Mouse (Mus musculus) v-Abl transformed pro-B cells (cell line): ENCODE measurements around the gene Gm20388.

Source experiments
- in situ Hi-C, 2 experiments: fragments of 400-800 bp; cut with MboI; formaldehyde crosslinking; loops; one replicate each; pipeline ENCODE4 v1.15.1; 2025; ENCODE audit not compliant: unreplicated experiment in 2 of 2

The Gm20388 gene

DNA sequence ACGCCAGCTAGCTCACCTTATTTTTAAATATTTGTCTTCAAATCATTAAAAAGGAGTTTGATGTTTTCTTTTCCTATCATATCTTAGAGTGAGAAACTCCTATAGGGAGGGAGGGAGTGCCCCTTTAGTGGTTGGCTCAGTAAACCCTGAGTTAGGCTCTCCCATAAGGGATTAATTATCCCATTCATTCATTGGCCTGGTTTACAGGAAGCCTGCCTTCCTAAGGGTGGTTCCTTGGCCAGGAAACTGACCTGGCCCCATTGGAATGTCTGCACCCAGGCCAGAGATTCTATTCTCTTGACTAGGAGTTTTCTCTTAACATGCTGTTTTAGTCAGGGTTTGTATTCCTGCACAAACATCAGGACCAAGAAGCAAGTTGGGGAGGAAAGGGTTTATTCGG, 3977.3 kb downstream of the Gm20388 start:
- in situ Hi-C loops, result no loop called here

DNA sequence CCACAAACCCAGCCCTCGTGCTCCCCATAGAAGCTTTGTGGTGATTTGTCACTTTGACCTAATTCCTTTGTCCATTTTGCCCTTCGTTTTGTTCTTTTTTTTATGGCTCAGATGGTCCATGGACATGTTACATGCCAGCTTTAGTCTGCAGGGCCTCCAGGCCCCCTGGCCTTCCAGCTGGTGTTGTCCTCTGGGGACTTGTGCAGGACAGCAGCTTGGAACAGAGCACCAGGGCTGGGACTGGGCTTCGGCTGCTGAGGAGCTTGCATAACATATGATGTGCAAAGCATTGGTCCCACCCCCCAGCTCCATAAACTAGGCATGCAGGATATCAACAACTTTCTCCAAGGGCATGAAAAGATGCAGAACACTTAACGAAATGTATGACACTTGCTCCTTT, 3979.2 kb downstream of the Gm20388 start:
- in situ Hi-C loops, result no loop called here

DNA sequence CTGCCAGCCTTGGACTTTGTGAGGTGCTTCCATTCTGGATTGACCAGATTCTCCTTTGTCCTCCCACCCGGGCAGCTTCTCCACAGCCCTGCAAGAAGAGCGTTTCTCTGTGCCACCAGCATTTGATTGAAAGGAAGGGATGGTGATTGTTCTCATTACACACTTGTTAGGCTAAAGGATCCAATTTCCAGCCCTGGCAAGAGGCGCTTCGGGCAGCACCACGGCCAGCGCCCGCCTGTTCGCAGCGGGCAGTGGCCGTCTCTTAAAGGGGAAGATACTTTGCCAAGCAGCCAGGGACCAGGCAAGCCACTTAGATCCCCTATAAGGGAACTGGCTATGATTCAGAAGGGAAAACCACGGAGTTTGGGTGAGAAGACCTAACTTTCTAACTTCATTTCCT, 3980.6 kb downstream of the Gm20388 start:
- in situ Hi-C loops, result no loop called here

DNA sequence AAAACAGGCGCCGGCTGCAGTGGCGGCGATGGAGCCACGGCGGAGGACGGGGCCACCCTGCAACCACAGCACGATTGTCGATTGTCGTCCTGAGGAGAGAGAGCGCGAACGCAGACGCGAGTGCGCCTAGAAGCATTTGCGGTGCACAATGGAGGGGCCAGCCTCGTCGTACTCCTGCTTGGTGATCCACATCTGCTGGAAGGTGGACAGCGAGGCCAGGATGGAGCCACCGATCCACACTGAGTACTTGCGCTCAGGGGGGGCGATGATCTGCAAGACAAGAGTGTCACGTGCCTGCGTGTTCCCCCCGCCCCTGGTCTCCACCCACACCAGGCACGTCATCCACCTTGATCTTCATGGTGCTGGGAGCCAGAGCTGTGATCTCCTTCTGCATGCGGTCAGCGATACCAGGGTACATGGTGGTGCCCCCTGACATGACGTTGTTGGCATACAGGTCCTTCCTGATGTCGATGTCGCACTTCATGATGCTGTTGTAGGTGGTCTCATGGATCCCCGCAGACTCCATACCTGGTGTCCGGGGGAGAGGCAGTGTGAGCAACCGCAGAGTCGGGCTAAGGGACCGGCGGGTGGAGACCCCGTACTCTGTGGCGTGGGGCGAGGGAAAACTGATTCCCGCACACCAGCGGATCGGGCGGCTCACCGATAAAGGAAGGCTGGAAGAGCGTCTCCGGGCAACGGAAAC, 3981.4 kb downstream of the Gm20388 start:
- in situ Hi-C loops, result no loop called here

DNA sequence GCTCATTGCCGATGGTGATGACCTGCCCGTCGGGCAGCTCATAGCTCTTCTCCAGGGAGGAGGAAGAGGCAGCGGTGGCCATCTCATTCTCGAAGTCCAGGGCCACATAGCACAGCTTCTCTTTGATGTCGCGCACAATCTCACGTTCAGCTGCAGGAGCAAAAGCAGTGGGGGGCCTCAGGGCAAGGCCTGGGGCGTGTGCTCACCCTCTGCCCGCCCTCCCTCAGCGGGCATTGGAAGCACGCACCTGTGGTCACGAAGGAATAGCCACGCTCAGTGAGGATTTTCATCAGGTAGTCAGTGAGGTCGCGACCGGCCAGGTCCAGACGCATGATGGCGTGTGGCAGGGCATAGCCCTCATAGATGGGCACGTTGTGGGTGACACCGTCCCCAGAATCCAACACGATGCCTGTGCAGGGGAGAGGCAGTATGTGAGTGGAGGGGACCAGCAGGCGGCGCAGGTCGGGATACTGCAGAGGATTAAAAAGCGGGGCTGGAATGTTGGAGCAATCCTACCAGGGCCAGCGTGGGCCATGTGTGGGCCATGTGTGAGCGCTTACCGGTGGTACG, 3982.0 kb downstream of the Gm20388 start:
- in situ Hi-C loops, result no loop called here

DNA sequence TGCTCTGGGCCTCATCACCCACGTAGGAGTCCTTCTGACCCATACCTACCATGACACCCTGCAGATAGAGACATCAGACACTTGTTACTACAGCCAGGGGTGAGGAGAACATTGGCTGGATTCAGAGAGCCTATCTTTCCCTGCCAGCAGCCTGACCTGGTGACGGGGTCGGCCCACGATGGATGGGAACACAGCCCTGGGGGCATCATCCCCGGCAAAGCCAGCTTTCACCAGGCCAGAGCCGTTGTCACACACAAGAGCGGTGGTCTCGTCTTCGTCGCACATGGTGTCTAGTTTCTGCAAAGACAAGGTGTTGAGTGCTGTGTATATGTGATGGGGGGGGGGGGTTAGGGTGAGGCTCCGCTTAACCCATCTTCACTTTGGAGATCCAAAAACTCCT, 3982.8 kb downstream of the Gm20388 start:
- in situ Hi-C loops, result no loop called here

DNA sequence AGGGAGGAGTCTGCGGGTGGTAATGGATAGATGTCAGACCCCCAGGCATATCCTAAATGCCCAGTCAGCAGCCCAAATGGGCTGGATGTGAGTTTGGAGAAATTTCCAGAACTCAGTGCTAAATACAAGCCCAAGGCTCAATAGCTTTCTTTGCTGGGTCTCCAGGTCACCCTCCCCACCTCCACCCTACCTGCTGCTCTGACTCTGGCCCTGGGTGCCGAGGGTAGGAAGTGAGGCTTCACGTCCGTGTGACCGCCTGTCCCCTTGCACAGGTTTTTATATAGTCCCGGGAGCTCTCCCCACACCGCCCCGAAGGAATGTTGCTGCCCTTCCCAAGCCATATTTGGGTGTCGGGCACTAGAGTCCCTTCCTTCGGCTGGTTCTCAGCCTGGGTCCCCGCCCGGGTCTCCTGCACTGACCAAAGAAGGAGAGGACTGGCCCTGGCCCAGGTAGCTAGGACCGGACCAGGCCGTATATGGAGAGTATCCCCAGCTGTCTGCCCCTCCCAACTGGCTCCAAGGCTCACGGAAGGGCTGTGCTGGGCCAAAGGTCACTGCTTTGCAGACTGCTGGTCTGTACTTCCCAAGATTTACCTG, 3984.0 kb downstream of the Gm20388 start, which contains the start of gene Acta1:
TSS of gene Acta1 (minus strand) at position 250 of the 596 bp plus-strand sequence.
- in situ Hi-C loops, result no loop called here

DNA sequence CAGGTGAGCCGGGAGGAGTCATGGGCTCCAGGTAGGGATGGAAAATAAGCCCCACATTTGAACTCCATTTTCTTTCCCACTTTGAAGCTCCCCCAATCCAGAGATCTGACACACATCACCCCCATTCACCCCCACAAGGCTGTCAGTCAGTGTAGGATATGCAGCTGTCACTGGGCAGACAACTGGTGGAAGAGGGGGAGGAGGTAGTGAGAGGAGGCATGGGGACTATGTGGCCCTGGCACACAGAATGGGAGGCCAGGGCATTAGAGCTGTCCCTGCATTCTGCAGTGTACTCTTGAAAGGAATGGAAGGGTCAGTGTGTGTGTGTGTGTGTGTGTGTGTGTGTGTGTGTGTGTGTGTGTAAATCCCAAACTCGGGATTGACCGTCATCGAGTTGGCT, 3984.6 kb downstream of the Gm20388 start:
- in situ Hi-C loops, result no loop called here

DNA sequence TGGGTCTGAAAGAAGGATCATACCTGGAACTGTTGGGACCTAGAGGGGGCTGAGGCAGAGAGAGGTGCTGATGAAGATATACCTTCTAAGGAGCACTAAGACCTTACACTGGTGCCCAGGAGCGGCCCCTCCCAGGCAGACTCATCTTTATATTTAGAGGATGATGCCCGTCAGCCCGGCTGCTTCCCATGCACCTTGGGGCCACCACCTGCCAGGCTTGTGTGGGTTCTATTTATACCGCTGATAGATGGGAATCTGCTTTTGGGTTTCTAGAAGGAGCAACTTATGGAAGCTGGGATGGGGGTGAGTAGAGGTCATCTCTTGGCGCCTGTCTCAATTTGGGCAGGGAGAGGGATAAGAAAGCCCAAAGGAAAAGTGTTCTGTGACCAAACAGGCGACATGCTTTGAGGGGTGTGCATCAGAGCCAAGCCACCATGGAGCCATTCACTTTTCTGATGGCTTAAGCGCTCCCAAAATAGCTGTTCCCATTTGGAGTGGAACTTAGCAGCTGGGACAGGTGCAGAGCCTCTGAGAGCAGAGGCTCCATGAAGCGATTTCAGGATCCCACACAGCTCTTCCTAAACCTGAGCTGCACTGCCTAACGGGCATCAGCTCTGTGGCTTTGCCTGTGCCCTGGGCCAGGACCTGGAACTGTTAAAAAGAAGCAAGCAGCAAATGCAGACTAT, 3985.2 kb downstream of the Gm20388 start:
- in situ Hi-C loops, result no loop called here

DNA sequence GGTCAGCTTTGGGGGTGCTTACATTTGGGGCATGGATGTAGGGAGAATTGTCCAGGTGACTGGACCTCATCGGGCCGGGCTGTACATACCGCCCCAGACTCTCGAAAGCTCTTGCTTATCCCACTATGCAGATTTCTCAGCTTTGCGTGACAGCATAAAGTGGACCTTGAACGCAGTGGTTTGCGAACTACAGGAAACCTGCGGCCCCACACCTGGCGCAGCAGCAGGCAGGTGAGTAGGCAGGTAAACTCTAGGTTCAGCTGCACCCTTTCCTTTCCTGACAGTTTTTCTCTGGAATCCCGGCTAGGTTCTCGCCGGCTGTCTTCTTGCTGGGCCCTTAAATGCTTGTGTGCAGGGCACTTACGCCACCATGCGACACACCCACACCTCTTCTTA, 3985.7 kb downstream of the Gm20388 start:
- in situ Hi-C loops, result no loop called here

DNA sequence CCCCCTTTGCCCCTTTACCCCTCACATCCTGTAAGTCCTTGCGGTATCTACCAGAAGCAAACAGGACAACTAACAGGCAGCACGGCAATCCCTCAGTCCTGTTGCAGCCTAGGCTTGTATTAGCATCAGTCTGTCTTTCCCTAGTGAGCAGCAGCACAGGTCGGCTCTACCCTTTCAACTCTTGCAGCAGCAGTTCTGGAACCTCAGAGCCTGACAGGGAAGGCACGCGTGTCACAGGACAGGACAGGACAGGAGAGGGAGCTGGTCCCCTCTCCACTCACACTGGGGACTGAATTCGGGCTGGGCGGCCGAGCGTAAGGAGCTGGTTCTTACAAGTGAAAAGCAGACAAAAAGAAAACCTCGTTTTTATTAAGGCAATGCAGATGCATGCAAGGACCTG, 3986.1 kb downstream of the Gm20388 start:
- in situ Hi-C loops, result no loop called here

DNA sequence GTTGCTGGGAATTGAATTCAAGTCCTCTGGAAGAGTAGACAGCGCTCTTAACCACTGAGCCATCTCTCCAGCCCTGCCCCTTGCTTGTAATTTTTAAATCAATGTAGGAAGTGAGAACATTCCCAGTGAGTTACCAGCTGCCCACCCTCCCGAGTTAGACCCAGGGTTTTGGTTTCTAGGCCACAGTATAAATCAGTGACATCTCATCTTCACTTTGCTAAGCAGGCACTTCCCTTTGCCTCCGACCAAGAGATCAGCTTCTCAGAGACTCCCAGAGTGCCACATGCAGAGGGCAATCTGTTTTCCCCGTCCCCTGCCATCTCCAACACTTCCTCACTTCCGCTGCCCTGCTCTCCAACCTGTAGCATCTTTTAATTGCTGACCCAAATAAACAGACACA, 3987.9 kb downstream of the Gm20388 start:
- in situ Hi-C loops, result no loop called here

DNA sequence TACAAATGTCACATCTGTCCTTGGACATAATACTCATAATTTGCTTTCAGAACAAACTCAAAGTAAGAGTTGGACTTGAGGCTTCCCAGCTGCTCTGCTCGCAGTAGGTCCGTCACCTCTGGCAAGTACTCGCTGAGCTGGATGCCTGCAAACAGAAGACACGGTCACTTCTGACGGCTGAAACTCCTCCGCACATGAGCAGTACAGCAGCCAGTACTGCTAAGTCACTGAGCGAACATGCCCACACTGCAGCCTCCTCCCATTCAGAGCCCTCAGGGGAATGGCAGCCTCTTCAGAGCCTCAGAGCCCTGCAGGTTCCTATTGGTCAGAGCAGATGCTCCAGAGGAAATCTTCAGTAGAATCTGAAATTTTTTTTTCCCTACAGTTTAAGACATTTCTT, 3988.7 kb downstream of the Gm20388 start:
- in situ Hi-C loops, result no loop called here

DNA sequence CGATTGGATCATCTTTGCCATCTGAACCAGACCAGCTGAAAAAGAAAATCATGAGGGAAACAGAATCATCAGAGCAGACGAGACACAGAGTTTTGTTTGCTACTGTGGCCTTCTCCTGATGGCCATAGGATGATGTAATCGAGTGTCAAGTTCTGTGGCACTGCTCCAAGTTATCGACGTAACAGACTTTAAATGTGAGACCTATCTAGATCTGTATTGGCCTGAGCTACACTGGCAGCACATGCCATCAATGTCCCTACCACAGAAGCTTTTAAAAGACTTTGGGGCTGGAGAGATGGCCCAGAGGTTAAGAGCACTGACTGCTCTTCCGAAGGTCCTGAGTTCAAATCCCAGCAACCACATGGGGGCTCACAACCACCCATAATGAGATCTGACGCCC, 3992.0 kb downstream of the Gm20388 start:
- in situ Hi-C loops, result no loop called here

DNA sequence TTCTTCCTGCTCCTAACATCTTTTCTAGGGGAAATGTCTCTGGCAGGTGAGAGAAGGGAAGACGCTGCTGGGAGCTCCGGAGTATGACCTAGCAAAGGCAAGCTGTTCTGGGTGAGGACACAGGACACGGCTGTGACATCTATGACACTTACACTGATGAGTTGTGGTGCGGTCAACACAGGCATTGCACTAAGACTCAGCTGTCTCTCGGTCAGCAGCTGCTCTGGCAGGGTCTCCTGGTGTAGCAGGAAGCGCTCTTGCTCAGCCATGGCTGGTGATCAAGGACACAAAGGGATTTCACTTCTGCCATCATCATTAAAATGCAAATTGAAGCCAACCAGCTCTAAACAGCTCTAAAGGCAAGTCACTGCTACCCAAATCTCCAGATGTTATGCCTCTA, 3997.0 kb downstream of the Gm20388 start:
- in situ Hi-C loops, result no loop called here

DNA sequence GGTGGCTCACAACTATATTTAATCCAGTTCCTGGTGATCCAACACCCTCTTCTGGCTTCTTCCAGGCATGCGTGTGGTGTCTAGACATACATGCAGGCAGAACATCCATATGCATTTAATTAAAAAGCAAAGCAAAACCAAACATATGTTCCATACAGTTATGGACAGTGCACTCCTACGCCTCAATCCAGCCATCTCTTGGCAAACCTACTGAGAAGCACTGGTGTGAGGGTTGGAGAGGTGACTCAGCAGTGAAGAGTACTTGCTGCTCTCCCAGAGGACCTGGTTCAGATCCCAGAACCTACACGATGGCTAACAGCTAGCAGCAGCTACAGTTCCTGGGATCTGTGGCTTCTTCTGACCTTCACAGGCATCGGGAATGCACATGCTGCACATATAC, 4001.6 kb downstream of the Gm20388 start:
- in situ Hi-C loops, result no loop called here

DNA sequence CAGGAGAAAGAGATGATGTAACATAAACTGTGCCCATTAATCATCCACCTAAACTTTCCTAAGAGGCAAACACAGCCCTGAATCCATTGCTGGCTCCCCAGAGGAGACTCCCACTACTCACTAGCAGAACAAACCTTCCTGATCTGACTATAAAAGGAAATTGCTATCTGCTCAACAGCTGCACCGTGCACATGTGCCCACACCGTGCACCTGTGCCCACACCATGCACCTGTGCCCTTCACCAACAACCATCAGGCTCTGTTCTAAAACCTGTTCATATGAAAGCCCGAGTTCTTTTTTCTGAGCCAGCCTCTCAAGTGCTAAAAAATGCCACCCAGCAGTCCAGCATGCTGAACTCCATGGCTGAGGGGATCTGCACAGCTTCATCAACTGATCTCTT, 4004.0 kb downstream of the Gm20388 start:
- in situ Hi-C loops, result no loop called here

DNA sequence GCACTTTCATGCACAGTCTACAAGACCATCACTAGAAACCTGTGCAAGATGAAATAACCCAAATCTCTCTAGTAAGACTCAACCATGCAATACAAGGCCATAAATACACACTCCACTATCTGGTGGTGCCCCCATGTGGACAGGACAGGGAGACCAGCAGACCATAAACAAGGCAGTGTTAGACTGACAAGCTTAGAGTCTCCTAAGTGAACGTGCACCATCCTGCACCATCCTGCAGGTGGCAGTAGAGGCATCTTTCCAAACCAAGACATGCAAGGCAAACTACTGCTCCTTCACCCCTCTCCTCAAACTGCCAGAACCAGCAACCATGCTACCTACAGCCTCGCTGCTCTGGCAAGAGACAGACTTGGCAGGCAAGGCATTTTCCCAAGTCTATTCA, 4014.1 kb downstream of the Gm20388 start:
- in situ Hi-C loops, result loop anchor here (5.0 to 10.0 kb wide), 4 partner anchors 87 to 433 kb away; no protein-coding TSS in a partner anchor

DNA sequence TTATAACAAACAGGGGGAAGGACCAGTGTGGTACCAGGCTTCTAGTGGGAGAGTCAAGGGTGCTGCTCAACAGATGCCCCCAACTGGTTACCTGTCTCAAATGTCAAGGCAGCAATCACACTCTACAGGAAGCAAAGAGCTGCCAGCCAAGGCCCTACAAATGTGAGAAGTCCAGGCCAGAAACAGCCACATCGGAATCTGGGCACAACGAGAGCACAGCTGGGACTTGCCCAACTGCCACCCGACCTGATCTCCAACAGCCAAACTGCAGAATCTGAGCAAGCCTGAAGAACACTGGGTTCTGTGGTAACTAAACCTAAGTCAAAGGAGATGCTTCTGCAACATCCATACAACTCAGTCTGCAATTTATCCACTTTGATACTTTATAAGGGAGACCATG, 4015.0 kb downstream of the Gm20388 start:
- in situ Hi-C loops, result loop anchor here (5.0 to 10.0 kb wide), 2 partner anchors 91 to 432 kb away; no protein-coding TSS in a partner anchor

DNA sequence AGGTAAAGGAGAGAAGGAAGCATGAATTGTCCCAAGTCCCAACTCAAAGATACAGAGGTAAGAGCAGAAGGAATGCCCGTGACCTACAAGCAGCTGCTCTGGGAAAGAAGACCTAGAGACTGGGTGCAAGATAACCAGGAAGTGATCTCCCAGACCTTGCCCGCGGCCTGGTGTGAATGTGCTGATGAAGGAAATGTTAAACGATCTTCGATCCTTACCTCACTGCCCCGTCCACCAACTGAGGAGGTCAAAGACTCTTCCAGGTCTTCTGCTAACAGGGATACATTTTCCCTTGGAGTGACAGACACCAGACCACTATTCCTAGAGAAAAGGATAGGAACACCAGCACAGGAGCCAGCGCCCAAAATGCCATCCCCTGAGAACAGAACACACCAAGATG, 4018.4 kb downstream of the Gm20388 start:
- in situ Hi-C loops, result loop anchor here (5.0 to 10.0 kb wide), 2 partner anchors 94 to 428 kb away; no protein-coding TSS in a partner anchor

DNA sequence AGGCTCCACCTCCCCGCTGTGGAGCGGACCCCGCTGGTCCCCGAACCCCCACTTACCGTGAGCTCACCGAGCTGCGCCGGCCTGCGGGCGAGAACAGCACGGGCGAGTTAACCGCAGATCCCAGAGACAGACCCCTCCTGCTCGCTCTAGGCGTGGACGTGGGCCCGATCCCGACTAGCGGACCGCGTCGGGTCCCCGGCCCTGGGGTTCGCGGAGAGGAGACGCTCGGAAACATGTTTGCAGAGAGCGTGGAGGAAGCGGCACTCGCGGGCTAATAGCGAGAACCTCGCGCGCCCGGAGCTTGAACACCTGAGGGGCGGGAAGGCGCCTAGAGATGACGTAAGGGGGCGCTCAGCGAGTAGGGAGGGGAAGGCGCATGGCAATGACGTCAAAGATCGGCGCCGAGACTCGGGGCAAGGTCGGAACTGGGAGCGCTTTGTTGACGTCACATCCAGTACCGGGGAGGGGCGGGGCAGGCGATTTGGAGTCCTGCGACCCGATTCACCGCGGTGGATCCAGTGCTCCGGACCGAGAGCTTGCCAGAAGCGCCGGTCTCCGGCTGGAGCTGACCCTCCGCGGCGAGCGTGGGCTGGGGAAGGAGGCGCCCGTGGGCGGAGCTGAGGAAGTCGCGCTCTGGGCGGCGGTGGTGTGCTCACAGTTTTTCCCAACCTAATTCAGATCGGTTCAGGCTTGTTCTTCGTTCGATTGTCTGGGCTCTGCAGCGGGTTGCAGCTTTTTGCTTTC, 4038.5 kb downstream of the Gm20388 start, which contains the start of gene Nup133:
TSS of gene Nup133 (minus strand) at position 324 of the 744 bp plus-strand sequence.
- in situ Hi-C loops, result no loop called here
